Mouse (Mus musculus): ENCODE measurements around the gene Tle3.

The Tle3 gene

GRCm38 (mm10) chr9:61396474-61396873 lies 24.3 kb downstream of the Tle3 start:
- DNase-seq (ENCODE audit: low spot score in 2 of 2), result peak in 1 of 2 experiments; percentile 28

GRCm38 (mm10) chr9:61397130-61397529 lies 25.0 kb downstream of the Tle3 start:
- DNase-seq (ENCODE audit: low spot score in 2 of 2), result no peak

- DNase-seq (ENCODE audit: low spot score in 2 of 2), result no peak
These were observed 26.0 kb downstream of the Tle3 start for GRCm38 (mm10) chr9:61398160-61398559.

GRCm38 (mm10) chr9:61400132-61400531 lies 28.0 kb downstream of the Tle3 start:
- DNase-seq (ENCODE audit: low spot score in 2 of 2), result no peak

- DNase-seq (ENCODE audit: low spot score in 2 of 2), result no peak
These were observed 29.5 kb downstream of the Tle3 start for GRCm38 (mm10) chr9:61401664-61402063.

- DNase-seq (ENCODE audit: low spot score in 2 of 2), result no peak
These were observed 30.1 kb downstream of the Tle3 start for GRCm38 (mm10) chr9:61402268-61402667.

- no peak for DNase-seq (ENCODE audit: low spot score in 2 of 2)
These were observed 30.6 kb downstream of the Tle3 start for GRCm38 (mm10) chr9:61402716-61403115.

GRCm38 (mm10) chr9:61403866-61404614 lies 31.9 kb downstream of the Tle3 start:
- DNase-seq (ENCODE audit: low spot score in 2 of 2), result no peak

GRCm38 (mm10) chr9:61404615-61404980 lies 32.4 kb downstream of the Tle3 start:
- no peak for DNase-seq (ENCODE audit: low spot score in 2 of 2)

GRCm38 (mm10) chr9:61404998-61405621 lies 32.9 kb downstream of the Tle3 start:
- no peak for DNase-seq (ENCODE audit: low spot score in 2 of 2)

- no peak for DNase-seq (ENCODE audit: low spot score in 2 of 2)
These were observed 34.2 kb downstream of the Tle3 start for GRCm38 (mm10) chr9:61406343-61406742.

GRCm38 (mm10) chr9:61409046-61409445 lies 36.9 kb downstream of the Tle3 start:
- DNase-seq (ENCODE audit: low spot score in 2 of 2), result no peak

GRCm38 (mm10) chr9:61413665-61414456 lies 41.7 kb downstream of the Tle3 start:
- no peak for DNase-seq (ENCODE audit: low spot score in 2 of 2)

GRCm38 (mm10) chr9:61416571-61416970 lies 44.4 kb downstream of the Tle3 start:
- no peak for DNase-seq (ENCODE audit: low spot score in 2 of 2)

- no peak for DNase-seq (ENCODE audit: low spot score in 2 of 2)
These were observed 49.5 kb downstream of the Tle3 start for GRCm38 (mm10) chr9:61421626-61422025.

- DNase-seq (ENCODE audit: low spot score in 2 of 2), result no peak
These were observed 52.1 kb downstream of the Tle3 start for GRCm38 (mm10) chr9:61424245-61424644.

GRCm38 (mm10) chr9:61426493-61426892 lies 54.3 kb downstream of the Tle3 start:
- DNase-seq (ENCODE audit: low spot score in 2 of 2), result no peak

GRCm38 (mm10) chr9:61427051-61427450 lies 54.9 kb downstream of the Tle3 start:
- no peak for DNase-seq (ENCODE audit: low spot score in 2 of 2)

- DNase-seq (ENCODE audit: low spot score in 2 of 2), result no peak
These were observed 55.7 kb downstream of the Tle3 start for GRCm38 (mm10) chr9:61427901-61428300.

- peak in 1 of 2 experiments; percentile 35 for DNase-seq (ENCODE audit: low spot score in 2 of 2)
These were observed 59.7 kb downstream of the Tle3 start for GRCm38 (mm10) chr9:61431830-61432229.

GRCm38 (mm10) chr9:61433206-61433605 lies 61.0 kb downstream of the Tle3 start:
- DNase-seq (ENCODE audit: low spot score in 2 of 2), result no peak

- DNase-seq (ENCODE audit: low spot score in 2 of 2), result peak in 1 of 2 experiments; percentile 17
These were observed 61.9 kb downstream of the Tle3 start for GRCm38 (mm10) chr9:61434062-61434461.

Data from spleen, postnatal 14 days (tissue).